Comparison of ENCODE assay signal across 12 mouse cellular contexts in genomic region chr2:166639750-166640149, GRCm38 (mm10).
"Had no signal": no experiment of that assay in that cellular context is flagged by ENCODE, and none has a peak within 500 bp of the region (broad histone marks: within the 10 kb centered on the region; RNA-seq: fewer than 3 reads in every experiment).

No protein-coding gene starts in this region.

- H3K9ac ChIP-seq: intestine, embryonic 15.5 days; limb, embryonic 12.5 days; liver, embryonic 13.5 days; liver, postnatal 0 days; midbrain, embryonic 15.5 days; neural tube, embryonic 12.5 days had no signal

- H3K4me1 ChIP-seq: limb, embryonic 12.5 days had no signal

- H3K9me3 ChIP-seq: intestine, embryonic 15.5 days; liver, embryonic 13.5 days; midbrain, embryonic 15.5 days; neural tube, embryonic 12.5 days had no signal

- H3K4me2 ChIP-seq: intestine, embryonic 15.5 days; limb, embryonic 12.5 days; liver, embryonic 13.5 days; midbrain, embryonic 11.5 days; midbrain, embryonic 15.5 days; neural tube, embryonic 12.5 days had no signal

- ATAC-seq: midbrain, embryonic 15.5 days had no signal

- H3K4me3 ChIP-seq: intestine, embryonic 15.5 days; limb, embryonic 12.5 days; liver, embryonic 13.5 days; megakaryocyte, embryonic 14.5 days; midbrain, embryonic 15.5 days; neural tube, embryonic 12.5 days had no signal

- H3K36me3 ChIP-seq: intestine, embryonic 15.5 days; midbrain, embryonic 15.5 days had no signal

- H3K27me3 ChIP-seq: intestine, embryonic 15.5 days; limb, embryonic 12.5 days; liver, embryonic 13.5 days; midbrain, embryonic 15.5 days; neural tube, embryonic 12.5 days had no signal

- H3K27ac ChIP-seq: liver, embryonic 13.5 days; midbrain, embryonic 15.5 days; neural tube, embryonic 12.5 days had no signal

- DNase-seq: kidney, postnatal 4 days; liver; liver, embryonic 13.5 days; liver, postnatal 0 days; thymus, adult 2 months; thymus, postnatal 25 days had no signal
